Mouse (Mus musculus) small intestine, adult 2 months (tissue): ENCODE results near the gene Tesmin. TPM values are rescaled to one million over a fixed set of nuclear protein-coding genes. Genes with fewer than 3 reads are reported as not detected.

Source experiments
- H3K27ac ChIP-seq: fragments of 200-500 bp; 2 replicates; pipeline ENCODE4 v1.5.1; 2012; ENCODE audit warnings: low read depth, low read length, control low read depth, inconsistent platforms; ENCODE audit not compliant: insufficient read depth
- H3K27me3 ChIP-seq: fragments of 200-500 bp; 2 replicates; pipeline ENCODE4 v1.6.1; 2012; ENCODE audit warnings: mild to moderate bottlenecking, moderate library complexity, low read length, inconsistent platforms; ENCODE audit not compliant: control insufficient read depth, insufficient read depth
- H3K36me3 ChIP-seq: fragments of 200-500 bp; 2 replicates; pipeline ENCODE4 v1.6.1; 2012; ENCODE audit warnings: mild to moderate bottlenecking, low read length, control low read depth, inconsistent platforms; ENCODE audit not compliant: control insufficient read depth, insufficient read depth
- H3K4me1 ChIP-seq: fragments of 200-500 bp; 2 replicates; pipeline ENCODE4 v1.6.1; 2012; ENCODE audit warnings: low read length, inconsistent platforms, mixed read lengths; ENCODE audit not compliant: control insufficient read depth, insufficient read depth, insufficient read length
- H3K4me3 ChIP-seq: fragments of 200-500 bp; 2 replicates; pipeline ENCODE4 v1.5.1; 2012; ENCODE audit warnings: low read depth, mild to moderate bottlenecking, control low read depth, inconsistent platforms, low read length, moderate library complexity
- CTCF ChIP-seq: fragments of 200-500 bp; IDR thresholded peaks from 2 replicates; pipeline ENCODE4 v1.5.1; 2012; ENCODE audit warnings: low read depth, mild to moderate bottlenecking, control low read depth, inconsistent platforms, low read length, moderate library complexity, mixed read lengths; ENCODE audit not compliant: insufficient replicate concordance, insufficient read length; ENCODE audit errors: extremely low read depth
- POLR2A ChIP-seq: fragments of 200-500 bp; IDR thresholded peaks from 2 replicates; pipeline ENCODE4 v1.6.1; 2012; ENCODE audit warnings: low read depth, mild to moderate bottlenecking, control low read depth, inconsistent platforms, low read length, moderate library complexity
- WGBS: fragments of 180-500 bp; shearing (Covaris S2); methylation state at CpG from one replicate; pipeline ENCODE4 v1.1.7; 2018; 5-methylcytosine and 5-hydroxymethylcytosine counted together
- polyA plus RNA-seq: library from polyadenylated mRNA; depleted of rRNA; stranded (reverse); fragments of >200 nt; gene quantifications from 2 replicates; pipeline ENCODE4 v1.2.3, GENCODE M21; 2012

The Tesmin gene
- polyA plus RNA-seq, 1 experiment, result 0.42 TPM

DNA sequence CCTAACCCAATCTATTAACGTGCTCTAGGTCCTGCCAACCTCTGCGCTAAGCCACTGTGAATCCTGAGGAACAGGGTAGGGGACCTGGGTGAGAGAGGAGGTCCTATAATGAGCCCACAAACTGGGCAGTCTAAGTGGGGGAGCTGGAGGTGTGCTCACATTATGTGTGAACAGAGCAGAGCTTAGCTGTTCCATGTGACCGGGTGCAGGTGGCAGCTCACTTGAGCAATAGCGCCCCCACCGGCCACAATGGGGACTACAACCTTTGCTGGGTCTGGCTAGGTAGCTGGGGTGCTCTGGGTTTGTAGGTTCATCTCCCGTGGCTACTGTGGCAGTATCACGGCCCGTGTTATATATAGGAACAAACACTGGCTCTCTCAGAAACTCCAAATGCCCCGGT lies 48.2 kb downstream of the Tesmin start:
- Histone ChIP-seq H3K36me3 (no peaks in the 10 kb centered on the region), H3K4me3 (no peak overlapping the region), H3K4me1 (no peaks in the 10 kb centered on the region), H3K27me3 (no peaks in the 10 kb centered on the region), H3K27ac (no peak overlapping the region)
- peak; percentile 56; the same call in 1 of the 2 replicates for TF ChIP-seq CTCF
- TF ChIP-seq POLR2A, result no peak
- 51% methylated on average over 9 of the region's 9 CpGs for WGBS

DNA sequence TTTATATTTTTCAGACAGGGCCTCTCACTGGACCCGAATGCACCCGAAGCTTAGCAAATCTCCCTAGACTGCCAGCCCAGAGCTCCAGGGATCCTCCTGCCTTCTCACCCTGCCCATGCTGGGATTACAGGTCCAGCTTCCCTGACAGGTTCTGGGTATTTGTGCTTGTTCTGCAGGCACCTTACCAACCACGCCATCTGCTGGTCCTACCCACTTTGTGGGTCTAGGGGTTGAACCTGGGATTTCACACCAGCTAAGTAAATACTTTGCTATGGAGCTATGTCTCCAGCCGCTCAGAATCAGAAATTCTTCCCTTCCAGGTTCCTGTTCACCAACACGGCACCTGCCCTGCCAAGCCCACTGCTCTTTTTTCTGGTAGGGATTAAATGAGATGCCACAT lies 49.3 kb downstream of the Tesmin start:
- TF ChIP-seq CTCF (peak; percentile 32; the same call in 1 of the 2 replicates), POLR2A (no peak)
- no peaks in the 10 kb centered on the region for H3K27me3 ChIP-seq
- WGBS, result 50% methylated on average over 5 of the region's 5 CpGs
- no peak overlapping the region for H3K27ac ChIP-seq
- H3K4me1 ChIP-seq, result no peaks in the 10 kb centered on the region
- no peak overlapping the region for H3K4me3 ChIP-seq
- H3K36me3 ChIP-seq, result no peaks in the 10 kb centered on the region

GRCm38 (mm10) chr19:3440667-3441066 lies 52.0 kb downstream of the Tesmin start:
- 69% methylated on average over 5 of the region's 5 CpGs for WGBS
- Histone ChIP-seq H3K27ac (no peak overlapping the region), H3K27me3 (no peaks in the 10 kb centered on the region), H3K4me3 (no peak overlapping the region), H3K4me1 (no peaks in the 10 kb centered on the region), H3K36me3 (no peaks in the 10 kb centered on the region)
- no peak for TF ChIP-seq POLR2A
- TF ChIP-seq CTCF, result no peak

- WGBS, result 72% methylated on average over 10 of the region's 10 CpGs
- TF ChIP-seq POLR2A (no peak), CTCF (no peak)
Observed at GRCm38 (mm10) chr19:3441092-3441491, 52.4 kb downstream of the Tesmin start.

GRCm38 (mm10) chr19:3447348-3447747 lies 58.7 kb downstream of the Tesmin start:
- TF ChIP-seq CTCF (no peak), POLR2A (no peak)
- no peaks in the 10 kb centered on the region for H3K27me3 ChIP-seq
- H3K36me3 ChIP-seq, result no peaks in the 10 kb centered on the region
- no peak overlapping the region for H3K27ac ChIP-seq
- H3K4me3 ChIP-seq, result no peak overlapping the region
- WGBS, result 82% methylated on average over 3 of the region's 3 CpGs
- H3K4me1 ChIP-seq, result peaks cover 12% of the 10 kb centered on the region; the same call in 1 of the 2 replicates

More at GRCm38 (mm10) chr19:3441092-3441491, 52.4 kb downstream of the Tesmin start:
- Histone ChIP-seq H3K4me1 (no peaks in the 10 kb centered on the region), H3K27ac (no peak overlapping the region), H3K36me3 (no peaks in the 10 kb centered on the region), H3K4me3 (no peak overlapping the region), H3K27me3 (no peaks in the 10 kb centered on the region)

DNA sequence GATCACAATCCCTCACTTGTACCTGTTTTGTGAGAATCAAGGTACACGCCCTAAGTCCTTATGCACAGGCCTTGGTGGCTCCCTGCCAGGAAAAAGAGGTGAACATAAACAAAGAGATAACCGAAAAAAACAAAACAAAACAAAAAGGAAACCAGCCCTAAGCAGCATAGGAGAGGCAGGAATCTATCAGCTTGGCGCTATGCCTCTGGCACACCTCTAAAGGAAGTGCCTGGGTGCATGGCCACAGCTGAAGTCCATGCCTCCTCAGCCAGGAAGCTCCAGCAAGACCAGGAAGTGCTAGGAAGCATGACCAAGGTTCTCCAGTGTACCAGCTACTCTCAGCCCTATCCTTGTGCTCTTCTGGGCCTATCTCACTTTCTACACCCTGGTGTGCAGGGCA lies 60.6 kb downstream of the Tesmin start:
- Histone ChIP-seq H3K27me3 (no peaks in the 10 kb centered on the region), H3K27ac (no peak overlapping the region), H3K4me3 (no peak overlapping the region), H3K4me1 (peaks cover 15% of the 10 kb centered on the region; the same call in 1 of the 2 replicates), H3K36me3 (peaks cover 4% of the 10 kb centered on the region)
- WGBS, result 18% methylated on average over 3 of the region's 3 CpGs
- TF ChIP-seq POLR2A (no peak), CTCF (no peak)

DNA sequence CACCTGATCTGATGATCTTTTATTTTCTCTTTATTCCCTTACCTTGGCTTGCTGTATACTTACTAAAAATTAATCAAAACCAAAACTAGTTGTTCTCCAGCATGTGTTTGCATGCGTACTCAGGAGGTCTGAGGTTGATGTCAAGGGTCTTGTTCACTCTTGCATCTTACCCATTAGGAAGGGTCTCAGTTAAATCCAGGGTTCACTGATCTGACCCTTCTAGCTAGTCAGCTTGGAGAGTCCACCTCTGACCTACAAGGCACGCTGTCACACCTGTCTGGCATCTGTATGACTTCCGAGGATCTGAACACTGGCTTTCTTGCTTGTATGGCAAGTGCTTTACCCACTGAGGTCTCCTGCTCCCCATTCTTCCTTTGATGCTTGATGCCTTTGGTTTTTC lies 62.1 kb downstream of the Tesmin start:
- H3K36me3 ChIP-seq, result peaks cover 17% of the 10 kb centered on the region
- H3K27ac ChIP-seq, result no peak overlapping the region
- H3K4me1 ChIP-seq, result peaks cover 15% of the 10 kb centered on the region; the same call in 1 of the 2 replicates
- no peak overlapping the region for H3K4me3 ChIP-seq
- WGBS, result 81% methylated on average over 3 of the region's 3 CpGs
- TF ChIP-seq CTCF (no peak), POLR2A (no peak)
- H3K27me3 ChIP-seq, result no peaks in the 10 kb centered on the region
